Mouse (Mus musculus): ENCODE results near the gene Gtf3c5. TPM values are rescaled to one million over a fixed set of nuclear protein-coding genes. Genes with fewer than 3 reads are reported as not detected.

The Gtf3c5 gene
- total and polyA plus RNA-seq, 2 experiments from 2014 or later, result 12.7 to 14.0 TPM

DNA sequence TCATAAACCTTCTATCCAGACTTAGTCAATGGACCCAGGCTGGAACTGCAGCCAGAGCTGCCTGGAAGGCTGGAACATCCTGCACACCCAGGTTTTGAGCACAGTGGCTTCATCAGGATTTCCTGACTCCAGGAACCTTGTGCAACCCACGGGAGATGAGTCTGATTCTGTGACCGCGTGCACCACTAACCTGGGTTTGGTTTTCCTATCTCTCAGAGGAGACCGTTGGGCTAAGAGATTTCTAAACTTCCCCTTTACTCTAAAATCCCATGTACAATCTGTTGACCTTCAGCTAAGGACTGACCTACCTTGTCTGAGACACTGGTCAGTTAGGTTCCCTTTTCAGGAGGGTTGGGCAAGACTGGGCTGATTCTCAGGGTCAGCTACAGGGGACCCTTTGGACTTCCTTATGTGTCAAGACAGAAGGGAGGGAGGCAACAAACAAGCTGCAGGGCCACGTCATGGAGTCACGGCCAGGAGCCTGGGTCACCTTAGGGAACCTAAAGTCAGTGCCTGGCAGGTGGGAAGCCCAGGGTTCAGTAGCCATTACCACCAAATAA is 35.3 kb upstream of the Gtf3c5 start:
- 67% methylated on average over 6 of the region's 6 CpGs for WGBS
- Histone ChIP-seq H3K9me3 (replicated peaks; ENCODE audit: control insufficient read depth, low read length) (no peaks in the 10 kb centered on the region), H3K36me3 (replicated peaks; ENCODE audit: control insufficient read depth, insufficient read depth, low read length) (no peaks in the 10 kb centered on the region), H3K9ac (replicated peaks; ENCODE audit: low read depth, low read length) (no peak overlapping the region), H3K27me3 (ENCODE audit: control insufficient read depth, insufficient read depth, low read length) (peaks cover 32% of the 10 kb centered on the region), H3K4me1 (ENCODE audit: control insufficient read depth, insufficient read depth) (no peaks in the 10 kb centered on the region), H3K4me3 (ENCODE audit: low read depth, low read length) (no peak overlapping the region), H3K4me2 (ENCODE audit: low read depth, low read length) (no peak overlapping the region), H3K27ac (ENCODE audit: low read depth) (no peak overlapping the region)
- TF ChIP-seq CTCF (IDR thresholded peaks at IDR 0.05; ENCODE audit: low read depth), result no peak
- TF ChIP-seq EP300 (IDR thresholded peaks at IDR 0.05; ENCODE audit: low read depth), result no peak
- no peak for ATAC-seq (ENCODE audit: insufficient read depth, low read depth)
- DNase-seq (ENCODE audit: low spot score), result no peak

DNA sequence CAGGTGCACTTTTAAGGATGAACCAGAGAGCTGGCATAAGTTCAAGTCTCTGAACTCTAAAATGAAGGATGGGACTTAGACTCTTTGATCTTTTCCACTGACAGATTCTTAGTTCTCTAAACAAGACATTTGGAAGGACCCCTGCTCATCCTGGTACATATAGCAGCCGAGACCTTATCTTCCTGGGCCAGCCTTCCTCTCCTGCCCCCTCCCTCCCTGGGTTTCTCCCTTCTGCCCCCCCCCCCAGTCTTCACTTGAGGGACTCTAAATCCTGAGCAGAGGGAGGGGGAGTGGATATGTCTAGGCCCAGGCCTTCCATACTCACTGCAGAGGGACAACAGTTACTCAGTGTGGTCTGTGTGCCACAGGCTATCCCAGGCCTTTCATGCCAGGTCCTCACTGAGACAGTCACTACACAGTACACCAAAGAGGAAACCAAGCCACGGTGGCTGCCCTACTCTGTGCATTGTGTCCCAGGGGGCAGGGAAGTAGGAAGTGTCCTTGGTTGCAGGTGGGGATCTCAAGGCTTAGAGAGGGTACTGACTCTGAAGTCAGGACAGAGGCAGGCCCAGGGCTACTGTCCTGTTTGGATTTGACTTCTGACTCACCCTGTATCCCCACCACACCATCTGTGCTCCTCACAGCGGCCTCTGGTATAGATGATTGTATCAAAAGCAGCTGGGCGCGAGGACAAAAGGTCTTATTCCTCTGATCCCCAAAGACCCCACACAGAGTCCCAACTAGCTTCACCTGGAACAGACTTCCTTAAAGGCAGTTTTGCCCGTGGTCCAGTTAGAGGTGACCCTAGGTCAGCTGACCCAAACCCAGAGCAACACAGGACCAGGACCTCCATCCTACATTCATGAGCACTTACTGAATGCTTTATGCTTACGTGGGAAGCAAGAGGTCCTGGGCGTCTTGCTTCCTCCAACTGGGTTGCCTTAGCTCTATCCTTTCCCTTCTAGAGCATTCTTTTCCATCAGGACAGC is 34.2 kb upstream of the Gtf3c5 start:
- Histone ChIP-seq H3K27ac (ENCODE audit: low read depth) (no peak overlapping the region), H3K4me3 (ENCODE audit: low read depth, low read length) (no peak overlapping the region), H3K9me3 (replicated peaks; ENCODE audit: control insufficient read depth, low read length) (no peaks in the 10 kb centered on the region), H3K4me2 (ENCODE audit: low read depth, low read length) (no peak overlapping the region), H3K4me1 (ENCODE audit: control insufficient read depth, insufficient read depth) (no peaks in the 10 kb centered on the region), H3K36me3 (replicated peaks; ENCODE audit: control insufficient read depth, insufficient read depth, low read length) (no peaks in the 10 kb centered on the region), H3K27me3 (ENCODE audit: control insufficient read depth, insufficient read depth, low read length) (peaks cover 30% of the 10 kb centered on the region), H3K9ac (replicated peaks; ENCODE audit: low read depth, low read length) (no peak overlapping the region)
- no peak for ATAC-seq (ENCODE audit: insufficient read depth, low read depth)
- no peak for DNase-seq (ENCODE audit: low spot score)
- 74% methylated on average over 8 of the region's 8 CpGs for WGBS
- TF ChIP-seq EP300 (IDR thresholded peaks at IDR 0.05; ENCODE audit: low read depth) (no peak), CTCF (IDR thresholded peaks at IDR 0.05; ENCODE audit: low read depth) (no peak)

DNA sequence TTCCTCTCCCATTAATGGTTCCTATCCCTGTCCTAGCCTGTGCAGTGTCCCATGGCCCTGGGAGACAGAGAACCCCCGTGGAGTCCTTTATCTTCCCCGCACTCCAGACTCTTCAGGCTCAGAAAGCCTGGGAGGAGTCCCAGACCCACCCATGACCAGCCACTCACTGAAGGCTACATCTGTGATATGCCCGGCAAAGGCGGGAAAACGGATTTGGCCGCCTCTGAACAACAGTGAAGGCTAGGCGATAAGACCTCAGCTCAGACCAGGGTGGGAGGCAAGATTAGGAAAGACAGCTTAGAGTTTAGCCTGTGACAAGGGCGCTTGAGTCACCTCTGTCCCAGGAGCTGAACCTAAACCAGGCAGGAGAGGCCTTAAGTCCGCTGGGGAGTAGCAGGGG is 33.3 kb upstream of the Gtf3c5 start:
- H3K36me3 ChIP-seq (replicated peaks; ENCODE audit: control insufficient read depth, insufficient read depth, low read length), result no peaks in the 10 kb centered on the region
- H3K27me3 ChIP-seq (ENCODE audit: control insufficient read depth, insufficient read depth, low read length), result peaks cover 23% of the 10 kb centered on the region
- no peaks in the 10 kb centered on the region for H3K9me3 ChIP-seq (replicated peaks; ENCODE audit: control insufficient read depth, low read length)
- WGBS, result 22% methylated on average over 9 of the region's 9 CpGs
- ATAC-seq (ENCODE audit: insufficient read depth, low read depth) (no peak), DNase-seq (ENCODE audit: low spot score) (no peak)
- H3K9ac ChIP-seq (replicated peaks; ENCODE audit: low read depth, low read length), result no peak overlapping the region
- no peak overlapping the region for H3K27ac ChIP-seq (ENCODE audit: low read depth)
- TF ChIP-seq EP300 (IDR thresholded peaks at IDR 0.05; ENCODE audit: low read depth) (no peak), CTCF (IDR thresholded peaks at IDR 0.05; ENCODE audit: low read depth) (no peak)
- no peak overlapping the region for H3K4me3 ChIP-seq (ENCODE audit: low read depth, low read length)
- H3K4me2 ChIP-seq (ENCODE audit: low read depth, low read length), result no peak overlapping the region
- no peaks in the 10 kb centered on the region for H3K4me1 ChIP-seq (ENCODE audit: control insufficient read depth, insufficient read depth)

DNA sequence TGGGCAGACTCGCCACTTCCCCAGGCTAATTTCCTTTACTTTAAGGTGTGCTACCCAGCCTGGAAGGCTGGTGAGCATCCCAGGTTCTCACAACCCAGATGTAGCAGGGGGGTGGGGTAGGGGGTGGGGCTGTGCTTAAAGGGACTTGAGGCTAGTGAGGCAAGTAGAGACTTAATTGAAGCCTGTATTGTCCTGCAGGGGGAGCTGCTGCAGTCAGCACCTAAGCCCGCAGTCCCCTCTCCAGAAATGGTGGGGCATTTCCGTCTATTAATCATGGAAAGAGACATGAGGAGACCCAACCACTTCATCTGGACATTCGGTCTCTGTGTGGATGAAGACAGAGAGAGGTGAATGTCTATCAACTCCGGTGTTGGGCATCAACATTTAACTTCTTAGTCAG is 32.8 kb upstream of the Gtf3c5 start:
- Histone ChIP-seq H3K4me1 (ENCODE audit: control insufficient read depth, insufficient read depth) (no peaks in the 10 kb centered on the region), H3K4me2 (ENCODE audit: low read depth, low read length) (no peak overlapping the region), H3K9ac (replicated peaks; ENCODE audit: low read depth, low read length) (no peak overlapping the region), H3K9me3 (replicated peaks; ENCODE audit: control insufficient read depth, low read length) (no peaks in the 10 kb centered on the region), H3K36me3 (replicated peaks; ENCODE audit: control insufficient read depth, insufficient read depth, low read length) (no peaks in the 10 kb centered on the region), H3K4me3 (ENCODE audit: low read depth, low read length) (no peak overlapping the region), H3K27ac (ENCODE audit: low read depth) (no peak overlapping the region), H3K27me3 (ENCODE audit: control insufficient read depth, insufficient read depth, low read length) (peaks cover 18% of the 10 kb centered on the region)
- TF ChIP-seq EP300 (IDR thresholded peaks at IDR 0.05; ENCODE audit: low read depth), result no peak
- peak; percentile 24 for TF ChIP-seq CTCF (IDR thresholded peaks at IDR 0.05; ENCODE audit: low read depth)
- no peak for DNase-seq (ENCODE audit: low spot score)
- ATAC-seq (ENCODE audit: insufficient read depth, low read depth), result no peak
- WGBS, result 53% methylated on average over 5 of the region's 5 CpGs

DNA sequence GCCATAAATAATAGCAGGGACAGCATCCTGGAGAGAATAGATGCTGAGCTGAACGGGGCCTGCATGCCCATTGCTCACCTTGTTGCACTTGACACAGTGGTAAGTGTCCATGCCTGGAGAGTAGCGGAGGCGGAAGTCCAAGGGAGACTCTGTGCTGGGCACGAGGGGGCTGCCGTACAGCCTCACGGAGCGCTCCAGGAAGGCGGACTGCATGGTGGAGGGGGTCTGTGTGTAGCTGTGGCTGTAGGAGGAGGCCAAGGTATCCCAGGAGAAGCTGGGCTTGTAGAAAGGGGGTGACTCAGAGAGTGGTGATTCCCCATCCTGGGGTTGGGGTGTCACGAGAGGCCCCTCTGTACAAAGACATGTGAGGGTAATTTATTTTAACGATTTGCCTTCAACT is 30.0 kb upstream of the Gtf3c5 start:
- Histone ChIP-seq H3K9me3 (replicated peaks; ENCODE audit: control insufficient read depth, low read length) (no peaks in the 10 kb centered on the region), H3K4me3 (ENCODE audit: low read depth, low read length) (no peak overlapping the region), H3K27ac (ENCODE audit: low read depth) (no peak overlapping the region), H3K4me1 (ENCODE audit: control insufficient read depth, insufficient read depth) (no peaks in the 10 kb centered on the region), H3K27me3 (ENCODE audit: control insufficient read depth, insufficient read depth, low read length) (no peaks in the 10 kb centered on the region; the same call in 1 of the 2 replicates), H3K36me3 (replicated peaks; ENCODE audit: control insufficient read depth, insufficient read depth, low read length) (no peaks in the 10 kb centered on the region), H3K9ac (replicated peaks; ENCODE audit: low read depth, low read length) (no peak overlapping the region), H3K4me2 (ENCODE audit: low read depth, low read length) (no peak overlapping the region)
- ATAC-seq (ENCODE audit: insufficient read depth, low read depth) (no peak), DNase-seq (ENCODE audit: low spot score) (no peak)
- TF ChIP-seq EP300 (IDR thresholded peaks at IDR 0.05; ENCODE audit: low read depth) (no peak), CTCF (IDR thresholded peaks at IDR 0.05; ENCODE audit: low read depth) (no peak)
- 83% methylated on average over 10 of the region's 10 CpGs for WGBS

Measured in heart, postnatal 0 days (tissue).